Comparison of ENCODE assay signal across 18 mouse cellular contexts in the genomic region with DNA sequence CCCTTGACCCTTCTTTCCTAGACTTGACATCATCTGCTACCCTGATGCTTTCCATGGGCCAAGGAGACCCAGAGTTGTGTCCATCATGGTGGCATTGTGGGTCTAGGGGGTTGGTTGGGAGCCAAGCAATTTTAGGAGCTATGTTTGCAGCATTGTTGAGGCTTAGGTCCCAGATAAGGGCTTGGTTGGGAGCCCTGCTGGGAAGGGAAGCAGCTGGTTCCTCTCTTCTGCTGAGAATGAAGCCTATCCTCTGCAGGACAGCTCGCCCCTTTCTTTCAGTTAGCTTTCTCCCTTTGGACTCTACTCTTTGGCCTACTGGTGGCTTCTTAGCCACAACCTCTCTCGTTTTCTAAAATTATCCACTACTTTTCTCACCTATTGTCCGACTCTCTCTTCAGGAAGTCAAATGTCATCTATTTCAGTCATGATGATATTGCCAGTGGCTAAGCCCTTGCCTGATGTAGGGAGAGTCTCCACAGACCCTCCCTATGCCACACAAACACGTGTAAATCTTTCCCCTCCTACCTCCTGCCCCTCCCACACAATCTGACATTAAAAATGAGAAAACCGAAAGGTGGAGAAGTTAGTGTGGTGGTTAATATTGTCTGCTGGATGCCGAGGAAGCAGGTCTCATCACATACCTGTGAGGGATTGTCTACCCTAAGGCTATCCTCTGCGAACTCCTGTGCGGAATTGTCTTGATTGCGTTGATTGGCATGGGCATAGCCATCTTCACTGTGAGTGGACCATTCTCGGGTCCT.
"Had no signal": no experiment of that assay in that cellular context is flagged by ENCODE, and none has a peak within 500 bp of the region (broad histone marks: within the 10 kb centered on the region; RNA-seq: fewer than 3 reads in every experiment).

No protein-coding gene starts in this region.

- H3K9me3 ChIP-seq: limb, embryonic 12.5 days; limb, embryonic 15.5 days; midbrain, embryonic 12.5 days; midbrain, embryonic 15.5 days had no signal

- ATAC-seq: liver, postnatal 0 days; lung, postnatal 0 days; midbrain, embryonic 15.5 days had no signal

- H3K4me3 ChIP-seq: left cerebral cortex, adult 2 months; limb, embryonic 12.5 days; limb, embryonic 15.5 days; midbrain, embryonic 12.5 days; midbrain, embryonic 15.5 days; myocyte had no signal

- H3K4me2 ChIP-seq: limb, embryonic 12.5 days; limb, embryonic 15.5 days; liver, embryonic 11.5 days; lung, embryonic 14.5 days; midbrain, embryonic 12.5 days; midbrain, embryonic 15.5 days had no signal

- H3K4me1 ChIP-seq: limb, embryonic 15.5 days; midbrain, embryonic 12.5 days; midbrain, embryonic 15.5 days had no signal

- DNase-seq: kidney, postnatal 25 days; layer of hippocampus, postnatal 36 days; left cerebral cortex, postnatal 4 days; liver, postnatal 0 days; lung, embryonic 14.5 days; thymus, adult 18-20 months; thymus, postnatal 36 days had no signal

- H3K27me3 ChIP-seq: limb, embryonic 12.5 days; limb, embryonic 15.5 days; midbrain, embryonic 12.5 days; midbrain, embryonic 15.5 days had no signal

- H3K9ac ChIP-seq: limb, embryonic 12.5 days; limb, embryonic 15.5 days; liver, embryonic 14.5 days; liver, postnatal 0 days; lung, embryonic 14.5 days; midbrain, embryonic 12.5 days; midbrain, embryonic 15.5 days had no signal

- H3K27ac ChIP-seq: kidney, postnatal 0 days; left cerebral cortex, adult 2 months; limb, embryonic 12.5 days; limb, embryonic 15.5 days; liver, embryonic 14.5 days; macrophage; midbrain, embryonic 12.5 days; midbrain, embryonic 15.5 days had no signal

- H3K36me3 ChIP-seq: limb, embryonic 12.5 days; limb, embryonic 15.5 days; midbrain, embryonic 12.5 days; midbrain, embryonic 15.5 days had no signal
